ENCODE assay signal across 11 mouse cellular contexts in the genomic region with DNA sequence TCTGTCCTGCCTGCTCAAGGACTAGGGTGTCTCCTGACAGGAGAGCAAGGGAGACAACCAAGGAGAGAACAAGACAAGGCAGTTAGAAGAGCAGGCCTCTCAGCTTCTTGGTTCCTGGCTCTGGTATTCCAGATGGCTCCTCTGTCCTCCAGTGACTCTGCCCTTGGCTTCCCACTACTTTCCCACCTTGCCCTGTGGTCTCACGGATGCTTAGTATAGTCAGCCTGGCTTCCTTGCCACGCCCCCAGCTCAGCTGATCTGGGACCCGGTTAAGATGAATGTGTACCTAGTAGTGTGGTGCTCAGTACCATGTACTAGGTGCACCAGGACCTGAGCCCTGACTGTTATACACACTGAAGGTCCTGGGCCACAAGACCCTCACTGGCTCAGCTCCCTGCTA.
DNase-seq lines count a peak whose midpoint lies in the region; ATAC-seq and TF ChIP-seq lines count a peak whose summit lies in the region.
"Had no signal": no experiment of that assay in that cellular context is flagged by ENCODE, and none has a peak within 500 bp of the region (broad histone marks: within the 10 kb centered on the region; RNA-seq: fewer than 3 reads in every experiment).

No protein-coding gene starts in this region.

- no peak for DNase-seq in kidney, adult 2 months
- no peak for DNase-seq in kidney, postnatal 4 days
- no peak for DNase-seq in neural tube, embryonic 10.5 days (ENCODE audit: extremely low spot score, low spot score)
- DNase-seq in adrenal gland, adult (ENCODE audit: inconsistent age in 2 of 2, low spot score in 1 of 2) = no peak
- DNase-seq in yolk sac, embryonic 10.5 days (ENCODE audit: low spot score) = no peak
- DNase-seq: cerebellum, adult 9-11 months; kidney, adult 9 months had no signal

- H3K4me3 ChIP-seq in kidney, adult 2 months (ENCODE audit: insufficient read depth, low read depth, low read length) = no peak overlapping the region
- no peak overlapping the region for H3K4me3 ChIP-seq in neural tube, embryonic 14.5 days (ENCODE audit: low read depth, low read length)
- H3K4me3 ChIP-seq in intestine, embryonic 15.5 days (replicated peaks) = no peak overlapping the region
- H3K4me3 ChIP-seq: erythroblast, embryonic 14.5 days; megakaryocyte, embryonic 14.5 days had no signal

- H3K9ac ChIP-seq in neural tube, embryonic 14.5 days (replicated peaks; ENCODE audit: low read depth, low read length) = no peak overlapping the region
- no peak overlapping the region for H3K9ac ChIP-seq in intestine, embryonic 15.5 days

- no peaks in the 10 kb centered on the region for H3K9me3 ChIP-seq in neural tube, embryonic 14.5 days (ENCODE audit: control insufficient read depth, low read length)
- H3K9me3 ChIP-seq in intestine, embryonic 15.5 days = no peaks in the 10 kb centered on the region
- H3K9me3 ChIP-seq: megakaryocyte, embryonic 14.5 days had no signal

- H3K4me2 ChIP-seq in neural tube, embryonic 14.5 days (ENCODE audit: low read depth, low read length) = no peak overlapping the region
- H3K4me2 ChIP-seq in intestine, embryonic 15.5 days (replicated peaks) = no peak overlapping the region

- no peaks in the 10 kb centered on the region for H3K27me3 ChIP-seq in kidney, adult 2 months (replicated peaks; ENCODE audit: control insufficient read depth, insufficient read depth, low read length)
- no peaks in the 10 kb centered on the region for H3K27me3 ChIP-seq in neural tube, embryonic 14.5 days (ENCODE audit: control insufficient read depth, insufficient read depth, low read length)
- no peaks in the 10 kb centered on the region for H3K27me3 ChIP-seq in intestine, embryonic 15.5 days (replicated peaks)

- H3K36me3 ChIP-seq in kidney, adult 2 months (ENCODE audit: control insufficient read depth, insufficient read depth, low read length) = no peaks in the 10 kb centered on the region
- H3K36me3 ChIP-seq in neural tube, embryonic 14.5 days (ENCODE audit: control insufficient read depth, insufficient read depth, low read length) = no peaks in the 10 kb centered on the region
- no peaks in the 10 kb centered on the region for H3K36me3 ChIP-seq in intestine, embryonic 15.5 days

- no peak for ATAC-seq in neural tube, embryonic 14.5 days (ENCODE audit: low read depth)
- ATAC-seq in intestine, embryonic 15.5 days = no peak

- no peak for TF ChIP-seq CTCF in kidney, adult 2 months (conservative IDR thresholded peaks at IDR 0.05; ENCODE audit: insufficient read depth, insufficient read length, low read depth, low read length)

- H3K27ac ChIP-seq in kidney, adult 2 months (ENCODE audit: insufficient read depth, low read depth, low read length) = peak overlapping the region; percentile 7; the same call in 1 of the 2 replicates
- 0 out of 2 replicates have a peak overlapping the region, but pooled peaks have one; percentile 22 for H3K27ac ChIP-seq in neural tube, embryonic 14.5 days (ENCODE audit: low read depth, low read length)
- peak overlapping the region; percentile 56; the same call in 1 of the 2 replicates for H3K27ac ChIP-seq in intestine, embryonic 15.5 days

- WGBS in kidney, adult 2 months = 73% methylated on average over 3 of the region's 3 CpGs
- WGBS in neural tube, embryonic 14.5 days = 76% methylated on average over 3 of the region's 3 CpGs
- WGBS in intestine, embryonic 15.5 days = 62% methylated on average over 3 of the region's 3 CpGs

- peaks cover 6% of the 10 kb centered on the region; the same call in 1 of the 2 replicates for H3K4me1 ChIP-seq in kidney, adult 2 months (ENCODE audit: control insufficient read depth, insufficient read depth, low read length)
- peaks cover 5% of the 10 kb centered on the region; the same call in 1 of the 2 replicates for H3K4me1 ChIP-seq in neural tube, embryonic 14.5 days (ENCODE audit: control insufficient read depth, insufficient read depth, low read length)
- H3K4me1 ChIP-seq in intestine, embryonic 15.5 days (replicated peaks) = peaks cover 27% of the 10 kb centered on the region

- TF ChIP-seq POLR2A in kidney, adult 2 months (IDR thresholded peaks at IDR 0.05; ENCODE audit: low read depth, low read length) = no peak
